Mouse (Mus musculus): Measurements from ENCODE around the gene Lrpprc. TPM values are rescaled to one million over a fixed set of nuclear protein-coding genes. Genes with fewer than 3 reads are reported as not detected.

The Lrpprc gene
- total RNA-seq, 2 experiments from 2014 or later: 58.0 to 63.2 TPM

DNA sequence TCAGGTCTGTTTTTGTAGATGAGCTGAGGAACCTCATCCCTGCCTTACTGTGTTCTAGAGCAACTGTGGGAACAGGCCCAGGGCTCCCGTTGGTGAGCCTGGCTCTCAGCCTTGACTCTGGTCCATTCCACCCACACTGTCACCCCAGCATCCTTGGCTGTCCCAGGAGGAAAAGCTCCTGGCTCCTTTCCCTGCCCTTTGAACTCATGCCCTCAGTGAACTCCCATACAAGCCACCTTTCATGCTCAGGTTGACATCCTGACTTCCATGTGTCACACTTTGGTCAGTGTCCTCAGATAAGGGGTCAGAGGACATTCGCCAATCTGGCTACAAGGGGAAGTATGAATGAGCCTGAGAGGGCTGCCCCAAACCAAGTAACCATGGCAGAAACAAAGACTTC, 96.8 kb downstream of the Lrpprc start:
- H3K4me3 ChIP-seq: no peak overlapping the region
- no peak for TF ChIP-seq CTCF (conservative IDR thresholded peaks at IDR 0.05)
- H3K27ac ChIP-seq: no peak overlapping the region
- no peak for DNase-seq (ENCODE audit: low spot score in 2 of 2)

GRCm38 (mm10) chr17:84690111-84690510, 100.5 kb downstream of the Lrpprc start:
- H3K4me3 ChIP-seq: no peak overlapping the region
- TF ChIP-seq CTCF (conservative IDR thresholded peaks at IDR 0.05): no peak
- no peak overlapping the region for H3K27ac ChIP-seq
- DNase-seq (ENCODE audit: low spot score in 2 of 2): no peak

- no peak overlapping the region for H3K4me3 ChIP-seq
- DNase-seq (ENCODE audit: low spot score in 2 of 2): no peak
- H3K27ac ChIP-seq: no peak overlapping the region
- TF ChIP-seq CTCF (conservative IDR thresholded peaks at IDR 0.05): no peak
Observed at GRCm38 (mm10) chr17:84689316-84689715, 101.3 kb downstream of the Lrpprc start.

- no peak overlapping the region for H3K4me3 ChIP-seq
- DNase-seq (ENCODE audit: low spot score in 2 of 2): no peak
- H3K27ac ChIP-seq: no peak overlapping the region
- no peak for TF ChIP-seq CTCF (conservative IDR thresholded peaks at IDR 0.05)
Observed at GRCm38 (mm10) chr17:84688834-84689233, 101.8 kb downstream of the Lrpprc start.

DNA sequence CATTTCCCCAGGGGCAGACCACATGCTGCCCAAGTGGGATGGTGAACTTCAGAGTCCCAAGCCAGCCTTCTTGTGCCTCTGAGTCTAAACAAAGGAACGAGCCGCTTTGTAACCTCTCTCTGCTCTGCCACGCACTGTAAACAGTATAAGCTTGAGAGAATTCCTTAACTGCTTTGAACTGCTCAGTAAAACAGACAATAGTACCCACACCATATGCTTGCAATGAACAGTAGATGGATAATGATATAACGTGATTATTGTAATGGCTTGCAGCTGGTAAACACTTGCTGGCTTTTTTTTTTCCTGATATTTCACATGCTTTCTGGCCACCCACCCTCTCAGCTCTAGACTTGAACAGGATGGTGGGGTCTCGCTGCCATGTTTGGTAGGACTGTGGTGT, 102.6 kb downstream of the Lrpprc start:
- Histone ChIP-seq H3K4me3 (no peak overlapping the region), H3K27ac (no peak overlapping the region)
- no peak for TF ChIP-seq CTCF (conservative IDR thresholded peaks at IDR 0.05)
- DNase-seq (ENCODE audit: low spot score in 2 of 2): no peak

DNA sequence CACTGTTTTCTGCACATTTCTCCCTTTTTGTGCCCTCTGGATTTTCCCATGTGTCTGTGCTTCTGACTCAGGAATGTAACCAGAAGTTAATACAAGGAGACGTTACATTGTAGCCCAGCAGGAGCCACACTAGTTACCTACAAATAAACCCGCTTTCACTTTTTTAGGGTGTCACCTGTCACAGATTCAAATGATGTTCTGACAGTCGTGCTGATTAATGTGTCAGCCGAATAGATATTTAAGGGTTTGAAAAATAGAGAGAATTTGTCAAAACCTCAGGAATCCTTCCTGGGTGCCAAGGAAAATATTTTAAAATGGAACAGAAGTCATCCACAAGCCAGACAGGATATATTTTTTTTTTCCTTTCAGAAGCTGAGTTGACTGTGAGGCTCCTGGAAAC, 105.3 kb downstream of the Lrpprc start:
- Histone ChIP-seq H3K27ac (no peak overlapping the region), H3K4me3 (no peak overlapping the region)
- TF ChIP-seq CTCF (conservative IDR thresholded peaks at IDR 0.05): no peak
- no peak for DNase-seq (ENCODE audit: low spot score in 2 of 2)

- H3K27ac ChIP-seq: no peak overlapping the region
- no peak for DNase-seq (ENCODE audit: low spot score in 2 of 2)
- no peak for TF ChIP-seq CTCF (conservative IDR thresholded peaks at IDR 0.05)
- no peak overlapping the region for H3K4me3 ChIP-seq
Observed at GRCm38 (mm10) chr17:84684284-84684683, 106.3 kb downstream of the Lrpprc start.

GRCm38 (mm10) chr17:84682734-84683717, 107.6 kb downstream of the Lrpprc start, which contains the start of gene Abcg5:
Gene Abcg5 (minus strand): TSS chr17:84683011.
- no peak within 1 kb of the TSS for H3K4me3 ChIP-seq
- no peak for DNase-seq (ENCODE audit: low spot score in 2 of 2)
- no peak within 1 kb of the TSS for H3K27ac ChIP-seq
- no peak for TF ChIP-seq CTCF (conservative IDR thresholded peaks at IDR 0.05)

GRCm38 (mm10) chr17:84681670-84682069, 108.9 kb downstream of the Lrpprc start:
- DNase-seq (ENCODE audit: low spot score in 2 of 2): no peak
- no peak for TF ChIP-seq CTCF (conservative IDR thresholded peaks at IDR 0.05)
- Histone ChIP-seq H3K27ac (no peak overlapping the region), H3K4me3 (no peak overlapping the region)

DNA sequence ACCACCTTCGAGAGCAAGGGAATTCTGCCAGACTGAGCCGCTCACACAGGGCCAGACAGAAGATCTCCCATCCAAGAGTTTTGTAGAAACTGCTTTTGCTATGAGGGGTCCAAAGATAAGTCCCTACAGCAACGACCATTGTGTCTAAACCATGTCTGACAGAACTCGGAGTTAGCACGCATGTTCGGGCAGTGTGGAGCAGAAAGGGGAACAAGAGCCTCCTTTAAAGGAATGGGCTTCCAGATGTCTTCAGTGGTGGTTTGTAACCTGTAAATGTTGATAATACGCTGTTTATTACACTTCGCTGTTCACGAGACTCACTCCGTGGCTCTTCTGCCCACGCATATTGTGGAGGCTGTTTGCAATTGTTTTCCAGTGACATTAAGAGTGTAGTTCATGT, 113.0 kb downstream of the Lrpprc start:
- no peak for TF ChIP-seq CTCF (conservative IDR thresholded peaks at IDR 0.05)
- no peak overlapping the region for H3K4me3 ChIP-seq
- no peak for DNase-seq (ENCODE audit: low spot score in 2 of 2)
- H3K27ac ChIP-seq: no peak overlapping the region

DNA sequence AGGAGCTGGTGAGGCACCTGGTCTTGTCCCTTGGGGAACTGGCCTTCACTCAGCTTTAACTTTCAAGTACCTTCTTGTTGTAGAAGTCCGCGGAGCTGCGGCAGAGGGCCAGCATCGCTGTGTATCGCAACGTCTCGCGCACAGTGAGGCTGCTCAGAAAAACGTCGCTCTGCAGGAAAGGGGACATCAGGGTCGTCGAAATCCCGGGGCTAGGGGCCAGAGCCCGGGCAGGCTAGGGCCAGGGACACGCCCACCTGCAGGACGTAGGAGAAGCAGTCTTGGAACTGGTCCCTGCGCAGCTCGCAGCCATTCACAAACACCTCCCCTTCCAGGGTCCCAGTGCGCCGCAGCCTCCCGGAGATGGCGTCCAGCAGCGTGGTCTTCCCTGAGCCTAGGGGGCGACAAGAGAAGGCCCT, 114.6 kb downstream of the Lrpprc start, which contains the start of gene Abcg8:
Gene Abcg8, plus strand, starts transcription at position 352 of the 416 bp plus-strand sequence.
- peak within 1 kb of the TSS; percentile 38; the same call in 1 of the 2 replicates for H3K4me3 ChIP-seq
- H3K27ac ChIP-seq: no peak within 1 kb of the TSS
- TF ChIP-seq CTCF (conservative IDR thresholded peaks at IDR 0.05): no peak
- DNase-seq (ENCODE audit: low spot score in 2 of 2): no peak

GRCm38 (mm10) chr17:84675204-84675603, 115.4 kb downstream of the Lrpprc start:
- no peak for TF ChIP-seq CTCF (conservative IDR thresholded peaks at IDR 0.05)
- no peak overlapping the region for H3K4me3 ChIP-seq
- DNase-seq (ENCODE audit: low spot score in 2 of 2): no peak
- H3K27ac ChIP-seq: no peak overlapping the region

GRCm38 (mm10) chr17:84674048-84674447, 116.5 kb downstream of the Lrpprc start:
- Histone ChIP-seq H3K4me3 (no peak overlapping the region), H3K27ac (no peak overlapping the region)
- no peak for TF ChIP-seq CTCF (conservative IDR thresholded peaks at IDR 0.05)
- no peak for DNase-seq (ENCODE audit: low spot score in 2 of 2)
